Mouse (Mus musculus): ENCODE measurements around the gene Gm28043. TPM values are rescaled to one million over a fixed set of nuclear protein-coding genes. Genes with fewer than 3 reads are reported as not detected.

The Gm28043 gene
- polyA plus RNA-seq, 1 experiment: 0.98 TPM

GRCm38 (mm10) chr17:29688610-29689009 lies 73.9 kb downstream of the Gm28043 start:
- H3K27me3 ChIP-seq (ENCODE audit: control insufficient read depth, insufficient read depth, low read length): no peaks in the 10 kb centered on the region
- H3K4me1 ChIP-seq (ENCODE audit: control insufficient read depth, insufficient read depth, low read length): peaks cover 2% of the 10 kb centered on the region
- peaks cover 7% of the 10 kb centered on the region for H3K36me3 ChIP-seq (ENCODE audit: control insufficient read depth, insufficient read depth, low read length)
- H3K27ac ChIP-seq (ENCODE audit: control insufficient read depth, insufficient read depth, low read depth, low read length): no peak overlapping the region
- no peak overlapping the region for H3K4me3 ChIP-seq (ENCODE audit: control insufficient read depth, low read depth, low read length)
- TF ChIP-seq POLR2A (IDR thresholded peaks at IDR 0.05; ENCODE audit: control insufficient read depth, low read depth, low read length) (no peak), CTCF (IDR thresholded peaks at IDR 0.05; ENCODE audit: control insufficient read depth, insufficient read depth, insufficient replicate concordance, low read depth, low read length) (no peak)

- H3K36me3 ChIP-seq (ENCODE audit: control insufficient read depth, insufficient read depth, low read length): peaks cover 10% of the 10 kb centered on the region
- no peak overlapping the region for H3K4me3 ChIP-seq (ENCODE audit: control insufficient read depth, low read depth, low read length)
- TF ChIP-seq CTCF (IDR thresholded peaks at IDR 0.05; ENCODE audit: control insufficient read depth, insufficient read depth, insufficient replicate concordance, low read depth, low read length) (no peak), POLR2A (IDR thresholded peaks at IDR 0.05; ENCODE audit: control insufficient read depth, low read depth, low read length) (no peak)
- peaks cover 2% of the 10 kb centered on the region for H3K4me1 ChIP-seq (ENCODE audit: control insufficient read depth, insufficient read depth, low read length)
- H3K27me3 ChIP-seq (ENCODE audit: control insufficient read depth, insufficient read depth, low read length): no peaks in the 10 kb centered on the region
- no peak overlapping the region for H3K27ac ChIP-seq (ENCODE audit: control insufficient read depth, insufficient read depth, low read depth, low read length)
Measured at GRCm38 (mm10) chr17:29690257-29690656, 75.6 kb downstream of the Gm28043 start.

- H3K4me3 ChIP-seq (ENCODE audit: control insufficient read depth, low read depth, low read length): no peak overlapping the region
- H3K36me3 ChIP-seq (ENCODE audit: control insufficient read depth, insufficient read depth, low read length): peaks cover 10% of the 10 kb centered on the region
- no peaks in the 10 kb centered on the region for H3K27me3 ChIP-seq (ENCODE audit: control insufficient read depth, insufficient read depth, low read length)
- H3K4me1 ChIP-seq (ENCODE audit: control insufficient read depth, insufficient read depth, low read length): peaks cover 2% of the 10 kb centered on the region
- TF ChIP-seq CTCF (IDR thresholded peaks at IDR 0.05; ENCODE audit: control insufficient read depth, insufficient read depth, insufficient replicate concordance, low read depth, low read length) (no peak), POLR2A (IDR thresholded peaks at IDR 0.05; ENCODE audit: control insufficient read depth, low read depth, low read length) (no peak)
- no peak overlapping the region for H3K27ac ChIP-seq (ENCODE audit: control insufficient read depth, insufficient read depth, low read depth, low read length)
Measured at GRCm38 (mm10) chr17:29692827-29693226, 78.2 kb downstream of the Gm28043 start.

- no peaks in the 10 kb centered on the region for H3K27me3 ChIP-seq (ENCODE audit: control insufficient read depth, insufficient read depth, low read length)
- H3K4me1 ChIP-seq (ENCODE audit: control insufficient read depth, insufficient read depth, low read length): peaks cover 2% of the 10 kb centered on the region
- no peak overlapping the region for H3K27ac ChIP-seq (ENCODE audit: control insufficient read depth, insufficient read depth, low read depth, low read length)
- peaks cover 13% of the 10 kb centered on the region for H3K36me3 ChIP-seq (ENCODE audit: control insufficient read depth, insufficient read depth, low read length)
- no peak overlapping the region for H3K4me3 ChIP-seq (ENCODE audit: control insufficient read depth, low read depth, low read length)
- TF ChIP-seq CTCF (IDR thresholded peaks at IDR 0.05; ENCODE audit: control insufficient read depth, insufficient read depth, insufficient replicate concordance, low read depth, low read length): no peak
- no peak for TF ChIP-seq POLR2A (IDR thresholded peaks at IDR 0.05; ENCODE audit: control insufficient read depth, low read depth, low read length)
Measured at GRCm38 (mm10) chr17:29693571-29693970, 78.9 kb downstream of the Gm28043 start.

GRCm38 (mm10) chr17:29694516-29694915 lies 79.8 kb downstream of the Gm28043 start:
- Histone ChIP-seq H3K27ac (ENCODE audit: control insufficient read depth, insufficient read depth, low read depth, low read length) (no peak overlapping the region), H3K4me1 (ENCODE audit: control insufficient read depth, insufficient read depth, low read length) (peaks cover 1% of the 10 kb centered on the region), H3K4me3 (ENCODE audit: control insufficient read depth, low read depth, low read length) (no peak overlapping the region), H3K36me3 (ENCODE audit: control insufficient read depth, insufficient read depth, low read length) (peaks cover 13% of the 10 kb centered on the region), H3K27me3 (ENCODE audit: control insufficient read depth, insufficient read depth, low read length) (no peaks in the 10 kb centered on the region)
- TF ChIP-seq POLR2A (IDR thresholded peaks at IDR 0.05; ENCODE audit: control insufficient read depth, low read depth, low read length) (no peak), CTCF (IDR thresholded peaks at IDR 0.05; ENCODE audit: control insufficient read depth, insufficient read depth, insufficient replicate concordance, low read depth, low read length) (no peak)

GRCm38 (mm10) chr17:29696940-29697339 lies 82.3 kb downstream of the Gm28043 start:
- Histone ChIP-seq H3K4me3 (ENCODE audit: control insufficient read depth, low read depth, low read length) (no peak overlapping the region), H3K27me3 (ENCODE audit: control insufficient read depth, insufficient read depth, low read length) (no peaks in the 10 kb centered on the region), H3K4me1 (ENCODE audit: control insufficient read depth, insufficient read depth, low read length) (no peaks in the 10 kb centered on the region), H3K27ac (ENCODE audit: control insufficient read depth, insufficient read depth, low read depth, low read length) (no peak overlapping the region), H3K36me3 (ENCODE audit: control insufficient read depth, insufficient read depth, low read length) (peaks cover 10% of the 10 kb centered on the region)
- TF ChIP-seq POLR2A (IDR thresholded peaks at IDR 0.05; ENCODE audit: control insufficient read depth, low read depth, low read length): no peak
- TF ChIP-seq CTCF (IDR thresholded peaks at IDR 0.05; ENCODE audit: control insufficient read depth, insufficient read depth, insufficient replicate concordance, low read depth, low read length): no peak

- H3K36me3 ChIP-seq (ENCODE audit: control insufficient read depth, insufficient read depth, low read length): peaks cover 12% of the 10 kb centered on the region
- no peak for TF ChIP-seq POLR2A (IDR thresholded peaks at IDR 0.05; ENCODE audit: control insufficient read depth, low read depth, low read length)
Measured at GRCm38 (mm10) chr17:29698421-29698820, 83.7 kb downstream of the Gm28043 start.

GRCm38 (mm10) chr17:29700573-29700972 lies 85.9 kb downstream of the Gm28043 start:
- Histone ChIP-seq H3K4me3 (ENCODE audit: control insufficient read depth, low read depth, low read length) (no peak overlapping the region), H3K4me1 (ENCODE audit: control insufficient read depth, insufficient read depth, low read length) (no peaks in the 10 kb centered on the region; the same call in 1 of the 2 replicates), H3K27ac (ENCODE audit: control insufficient read depth, insufficient read depth, low read depth, low read length) (no peak overlapping the region), H3K36me3 (ENCODE audit: control insufficient read depth, insufficient read depth, low read length) (peaks cover 9% of the 10 kb centered on the region), H3K27me3 (ENCODE audit: control insufficient read depth, insufficient read depth, low read length) (no peaks in the 10 kb centered on the region)
- TF ChIP-seq CTCF (IDR thresholded peaks at IDR 0.05; ENCODE audit: control insufficient read depth, insufficient read depth, insufficient replicate concordance, low read depth, low read length) (no peak), POLR2A (IDR thresholded peaks at IDR 0.05; ENCODE audit: control insufficient read depth, low read depth, low read length) (no peak)

More at GRCm38 (mm10) chr17:29698421-29698820, 83.7 kb downstream of the Gm28043 start:
- Histone ChIP-seq H3K27ac (ENCODE audit: control insufficient read depth, insufficient read depth, low read depth, low read length) (no peak overlapping the region), H3K27me3 (ENCODE audit: control insufficient read depth, insufficient read depth, low read length) (no peaks in the 10 kb centered on the region), H3K4me3 (ENCODE audit: control insufficient read depth, low read depth, low read length) (no peak overlapping the region), H3K4me1 (ENCODE audit: control insufficient read depth, insufficient read depth, low read length) (no peaks in the 10 kb centered on the region)

All from testis, adult 2 months (tissue).